Mouse (Mus musculus): ENCODE measurements at regions not wholly inside any gene's neighbourhood (a gene's known extent, or its start where the extent isn't known, plus 50 kb on each side); places are given as distances from the start of the nearest gene placed in this dataset.

- no peak for TF ChIP-seq CTCF (IDR thresholded peaks at IDR 0.05 in 2 of 3, conservative IDR thresholded peaks at IDR 0.05 in 1 of 3; ENCODE audit: control insufficient read depth in 1 of 3, insufficient read depth in 1 of 3, low read depth in 2 of 3, low read length in 3 of 3, poor library complexity in 1 of 3, severe bottlenecking in 1 of 3)
- no peak for TF ChIP-seq KAT2A (conservative IDR thresholded peaks at IDR 0.05; ENCODE audit: low read depth, low read length)
- no peak for TF ChIP-seq NRF1 (IDR thresholded peaks at IDR 0.05; ENCODE audit: insufficient read depth, low read depth, low read length, poor library complexity, severe bottlenecking)
- no peak for TF ChIP-seq POLR2AphosphoS2 (IDR thresholded peaks at IDR 0.05; ENCODE audit: low read length)
- TF ChIP-seq EP300 (IDR thresholded peaks at IDR 0.05; ENCODE audit: low read depth in 1 of 2, low read length in 2 of 2), result no peak
Measured at GRCm38 (mm10) chr10:29921658-29922057, 278.7 kb downstream of the Cenpw start.

Measured in MEL (cell line).